Mouse (Mus musculus) ovary, postnatal 14 days (tissue): Measurements from ENCODE around the gene Fam217b.

Experiments used
- DNase-seq: peaks from one replicate; pipeline ENCODE4 v3.0.0; 2022; ENCODE audit warnings: low spot score

The Fam217b gene

DNA sequence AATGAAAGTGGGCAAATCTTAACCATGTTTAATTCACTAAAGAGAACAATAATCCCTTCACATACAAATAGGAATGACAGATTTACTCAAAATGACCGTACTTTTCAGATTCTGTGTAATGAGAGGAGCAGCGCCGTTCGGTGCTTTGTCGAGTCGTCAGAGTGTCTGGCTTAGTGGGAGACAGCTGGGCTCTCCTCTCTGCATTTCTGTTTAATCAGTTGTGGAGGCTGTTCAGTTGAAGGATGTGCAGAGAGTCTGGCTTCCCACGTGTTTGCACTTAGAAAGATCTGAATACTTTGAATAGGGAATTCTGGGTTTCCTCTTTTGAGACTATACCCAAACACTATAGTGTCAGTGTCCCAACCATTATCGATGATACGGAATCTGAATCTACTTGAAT lies 23.0 kb downstream of the Fam217b start:
- DNase-seq: no peak

GRCm38 (mm10) chr2:178449386-178449785 lies 35.1 kb downstream of the Fam217b start:
- no peak for DNase-seq

DNA sequence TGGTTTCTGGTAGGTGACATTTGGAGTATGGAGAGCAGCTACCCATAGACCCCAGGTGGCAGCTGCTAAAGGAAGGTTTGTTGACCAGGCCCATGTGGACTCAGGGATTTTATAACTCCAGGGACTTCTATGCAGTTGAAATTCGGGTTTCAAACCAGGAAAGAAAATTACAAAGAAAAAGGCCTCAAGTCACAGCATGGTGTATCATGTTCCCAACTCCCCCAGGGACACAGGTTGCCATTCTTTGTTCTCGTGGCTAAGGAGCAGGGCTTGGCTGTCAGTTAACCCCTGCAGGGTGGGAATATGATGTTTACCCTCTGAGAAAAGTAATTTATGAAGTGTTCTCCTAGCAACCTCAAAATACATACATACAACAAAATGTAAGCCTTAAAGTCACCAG lies 35.9 kb downstream of the Fam217b start:
- no peak for DNase-seq

DNA sequence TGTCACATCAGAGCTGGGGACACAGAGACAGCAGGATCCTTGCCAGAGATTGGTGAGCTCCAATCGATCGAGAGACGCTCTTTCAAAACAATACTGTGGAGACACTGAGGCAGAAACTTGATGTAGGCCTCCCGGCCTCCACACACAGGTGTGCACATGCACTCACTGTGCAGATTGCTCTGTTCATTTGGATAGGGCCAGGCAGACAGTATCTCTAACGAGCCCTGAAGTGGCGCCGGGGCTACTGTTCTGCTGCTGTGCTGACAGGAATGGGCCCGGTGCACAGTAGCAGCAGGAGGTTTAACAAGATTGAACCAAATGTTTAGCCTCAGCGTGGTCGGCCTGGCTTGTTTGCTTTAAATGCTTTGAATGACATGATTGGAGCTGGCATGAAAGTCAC lies 36.6 kb downstream of the Fam217b start:
- no peak for DNase-seq

- DNase-seq: no peak
Observed at GRCm38 (mm10) chr2:178454664-178455516, 40.6 kb downstream of the Fam217b start.

DNA sequence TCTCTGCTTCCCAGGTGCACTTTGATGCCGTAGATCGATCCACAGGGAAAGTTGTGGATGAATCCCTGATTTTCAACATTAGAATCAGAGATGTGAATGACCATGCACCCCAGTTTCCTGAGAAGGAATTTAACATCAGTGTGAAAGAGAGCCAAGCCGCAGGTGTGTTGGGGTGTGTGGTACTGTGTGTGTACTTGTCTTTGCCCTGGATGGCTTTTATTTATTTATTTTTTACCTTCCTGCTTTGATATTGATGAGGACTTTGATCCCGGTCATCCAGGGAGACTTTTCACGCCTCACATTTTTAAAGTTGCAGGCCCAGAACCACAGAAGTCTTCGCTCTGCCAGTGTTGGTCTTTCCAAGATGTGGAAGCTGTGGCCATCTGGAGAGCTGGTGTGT lies 43.1 kb downstream of the Fam217b start:
- no peak for DNase-seq

GRCm38 (mm10) chr2:178460353-178460752 lies 46.0 kb downstream of the Fam217b start:
- no peak for DNase-seq

- DNase-seq: no peak
Observed at GRCm38 (mm10) chr2:178471546-178472480, 57.5 kb downstream of the Fam217b start.

DNA sequence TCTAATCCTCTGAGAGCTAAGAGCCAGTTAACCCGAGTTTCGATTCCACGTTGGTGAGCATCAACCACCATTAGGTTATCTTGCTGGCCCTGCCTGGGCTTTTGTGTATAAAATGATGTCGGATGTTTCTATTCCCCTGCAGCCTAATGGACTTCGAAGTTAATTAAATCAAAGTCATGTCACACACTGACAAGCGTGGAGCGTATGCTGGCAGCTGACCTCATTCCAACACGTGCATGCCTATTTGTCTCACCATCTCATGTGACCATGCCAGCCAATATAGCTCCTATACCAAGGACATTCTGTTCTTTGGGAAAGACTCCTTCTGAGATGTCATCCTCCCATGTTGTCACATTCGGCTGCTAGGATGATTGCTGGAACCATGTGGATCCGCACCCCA lies 59.6 kb downstream of the Fam217b start:
- no peak for DNase-seq
